Mouse (Mus musculus) lung, embryonic 14.5 days (tissue): ENCODE data around the gene BC049715. TPM values are rescaled to one million over a fixed set of nuclear protein-coding genes. Genes with fewer than 3 reads are reported as not detected.
"Not testable (repeated sequence)": the region's sequence is repeated elsewhere in the genome, so short reads cannot be mapped to it uniquely, and the experiment has no call there.

Experiments
- ATAC-seq: fragments of 200-750 bp; cut with Nextera tagmentation; 2 replicates; pipeline ENCODE4 v1.8.0; 2017; ENCODE audit warnings: mild to moderate bottlenecking, moderate TSS enrichment, moderate library complexity; ENCODE audit not compliant: insufficient read depth
- DNase-seq: peaks from one replicate; pipeline ENCODE4 v3.0.0-alpha.2; 2015
- H3K27ac ChIP-seq: fragments of 300-500 bp; sonication (generic); 2 replicates; pipeline ENCODE4 v1.5.1; 2014; ENCODE audit warnings: low read depth, mild to moderate bottlenecking, moderate library complexity
- H3K27me3 ChIP-seq: fragments of 300-500 bp; sonication (generic); 2 replicates; pipeline ENCODE4 v1.6.1; 2014; ENCODE audit warnings: low read length, control low read depth; ENCODE audit not compliant: insufficient read depth
- H3K36me3 ChIP-seq: fragments of 300-500 bp; sonication (generic); 2 replicates; pipeline ENCODE4 v1.6.1; 2014; ENCODE audit warnings: control low read depth; ENCODE audit not compliant: insufficient read depth
- H3K4me1 ChIP-seq: fragments of 300-500 bp; sonication (generic); 2 replicates; pipeline ENCODE4 v1.6.1; 2014; ENCODE audit warnings: antibody characterized with exemption, control low read depth; ENCODE audit not compliant: insufficient read depth
- H3K4me2 ChIP-seq: fragments of 300-500 bp; sonication (generic); 2 replicates; pipeline ENCODE4 v1.6.1; 2014; ENCODE audit warnings: mild to moderate bottlenecking
- H3K4me3 ChIP-seq: fragments of 300-500 bp; sonication (generic); 2 replicates; pipeline ENCODE4 v1.5.1; 2014; ENCODE audit warnings: low read depth, low read length
- H3K9ac ChIP-seq: fragments of 300-500 bp; sonication (generic); 2 replicates; pipeline ENCODE4 v1.6.1; 2014
- H3K9me3 ChIP-seq: fragments of 300-500 bp; sonication (generic); 2 replicates; pipeline ENCODE4 v1.6.1; 2016; ENCODE audit warnings: low read depth, low read length, control low read depth
- CTCF ChIP-seq: IDR thresholded peaks from 2 replicates; pipeline ENCODE4 v1.5.1; 2016; ENCODE audit warnings: antibody characterized with exemption, low read depth
- WGBS: fragments of 180-500 bp; shearing (Covaris S2); extraction: QIAGEN DNeasy Blood & Tissue Kit; methylation state at CpG from one replicate; pipeline ENCODE4 v1.1.7; 2014; 5-methylcytosine and 5-hydroxymethylcytosine counted together
- polyA plus RNA-seq: library from polyadenylated mRNA; unstranded; fragments of >200 nt; fragmentation: Nextera tagmentation; extraction: Ambion mirVana; gene quantifications from 2 replicates; pipeline ENCODE4 v1.2.1, GENCODE M21; 2014

The BC049715 gene
- polyA plus RNA-seq, 1 experiment from 2014 or later, result 1.5 TPM

GRCm38 (mm10) chr6:136868921-136869320 is 41.5 kb downstream of the BC049715 start:
- peak; percentile 58 for DNase-seq
- Histone ChIP-seq H3K4me1 (peaks cover 17% of the 10 kb centered on the region), H3K36me3 (peaks cover 12% of the 10 kb centered on the region; the same call in 1 of the 2 replicates), H3K27me3 (no peaks in the 10 kb centered on the region), H3K4me2 (no peak overlapping the region), H3K9me3 (no peaks in the 10 kb centered on the region), H3K4me3 (no peak overlapping the region), H3K27ac (no peak overlapping the region), H3K9ac (no peak overlapping the region)
- no peak for TF ChIP-seq CTCF
- ATAC-seq, result no peak
- 61% methylated on average over 5 of the region's 5 CpGs for WGBS

- Histone ChIP-seq H3K4me2 (peak overlapping the region; percentile 63), H3K36me3 (peaks cover 12% of the 10 kb centered on the region; the same call in 1 of the 2 replicates), H3K27me3 (no peaks in the 10 kb centered on the region), H3K4me3 (peak overlapping the region; percentile 46), H3K9me3 (no peaks in the 10 kb centered on the region), H3K27ac (peak overlapping the region; percentile 91), H3K9ac (peak overlapping the region; percentile 46), H3K4me1 (peaks cover 7% of the 10 kb centered on the region; the same call in 1 of the 2 replicates)
- peak; percentile 57 for ATAC-seq
- DNase-seq, result peak; percentile 87
- 24% methylated on average over 8 of the region's 8 CpGs for WGBS
- TF ChIP-seq CTCF, result no peak
Measured at GRCm38 (mm10) chr6:136874599-136874998, 47.2 kb downstream of the BC049715 start.

DNA sequence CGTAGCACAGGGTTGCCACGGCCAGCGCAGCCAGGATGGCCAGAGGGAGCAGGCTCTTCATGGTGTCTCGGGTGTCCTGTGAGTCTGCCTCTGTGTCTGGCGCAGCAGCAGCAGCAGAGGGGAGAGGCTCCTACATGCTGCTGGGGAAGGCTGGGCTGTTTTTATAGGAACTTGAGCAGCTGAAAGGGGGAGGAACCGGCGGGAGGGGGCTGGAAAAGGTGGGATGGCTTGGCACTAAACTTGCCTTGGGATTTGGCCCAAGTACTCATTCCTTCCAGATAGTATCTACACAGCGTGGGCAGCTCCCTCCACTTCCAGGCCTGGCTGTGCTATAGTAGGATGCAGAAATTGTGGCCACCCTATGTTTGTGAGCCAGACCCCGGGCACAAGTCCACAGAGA is 48.2 kb downstream of the BC049715 start, which contains the start of gene Mgp:
Gene Mgp (minus strand): TSS at position 154 of the 400 bp plus-strand sequence.
- Histone ChIP-seq H3K4me2 (peak within 1 kb of the TSS; percentile 63), H3K36me3 (peaks cover 12% of the 10 kb centered on the region; the same call in 1 of the 2 replicates), H3K9me3 (no peaks in the 10 kb centered on the region), H3K4me3 (peak within 1 kb of the TSS; percentile 46), H3K9ac (peak within 1 kb of the TSS; percentile 70), H3K27me3 (no peaks in the 10 kb centered on the region), H3K4me1 (peaks cover 7% of the 10 kb centered on the region; the same call in 1 of the 2 replicates), H3K27ac (peak within 1 kb of the TSS; percentile 91)
- no peak for TF ChIP-seq CTCF
- peak; percentile 73 for DNase-seq
- ATAC-seq, result peak; percentile 85
- 28% methylated on average over 8 of the region's 9 CpGs for WGBS

GRCm38 (mm10) chr6:136881678-136882077 is 54.3 kb downstream of the BC049715 start:
- peak; percentile 64 for DNase-seq

DNA sequence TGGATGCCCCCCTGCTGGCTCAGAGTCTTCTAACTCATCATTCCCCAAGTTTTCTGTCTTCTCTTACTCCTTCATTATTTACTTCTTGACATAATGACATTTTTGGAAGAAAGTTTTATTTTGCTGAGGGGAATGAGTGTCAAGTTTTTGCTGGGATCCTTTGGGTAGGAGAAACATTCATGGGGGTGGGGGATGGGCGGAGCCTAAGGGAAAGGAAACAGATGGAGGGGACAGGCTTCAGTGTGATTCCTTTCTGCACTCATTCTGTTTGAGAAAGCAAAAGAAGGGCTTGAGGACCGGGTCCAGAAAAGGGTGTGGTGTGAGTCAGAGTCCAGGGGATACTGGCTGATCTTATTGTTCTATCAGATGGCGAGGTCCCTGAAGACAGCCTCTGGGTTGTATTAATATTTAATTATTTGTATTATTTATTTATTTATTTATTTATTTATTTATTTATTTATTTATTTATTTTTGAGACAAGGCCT is 56.0 kb downstream of the BC049715 start:
- no peak for DNase-seq
- Histone ChIP-seq H3K27ac (peak overlapping the region; percentile 48; the same call in 1 of the 2 replicates), H3K36me3 (no peaks in the 10 kb centered on the region), H3K9me3 (no peaks in the 10 kb centered on the region), H3K4me3 (no peak overlapping the region), H3K4me2 (no peak overlapping the region), H3K9ac (no peak overlapping the region), H3K27me3 (no peaks in the 10 kb centered on the region), H3K4me1 (0 out of 2 replicates have a peak, but pooled peaks cover 6% of the 10 kb centered on the region)
- WGBS, result 69% methylated on average over 3 of the region's 3 CpGs
- no peak for ATAC-seq
- no peak for TF ChIP-seq CTCF

More at GRCm38 (mm10) chr6:136881678-136882077, 54.3 kb downstream of the BC049715 start:
- no peak overlapping the region for H3K9ac ChIP-seq
- no peak overlapping the region for H3K4me2 ChIP-seq
- no peaks in the 10 kb centered on the region for H3K36me3 ChIP-seq
- TF ChIP-seq CTCF, result no peak
- H3K27me3 ChIP-seq, result no peaks in the 10 kb centered on the region
- no peak overlapping the region for H3K4me3 ChIP-seq
- ATAC-seq, result peak; percentile 57; the same call in 1 of the 2 replicates
- 31% methylated on average over 8 of the region's 8 CpGs for WGBS
- peak overlapping the region; percentile 48; the same call in 1 of the 2 replicates for H3K27ac ChIP-seq
- H3K9me3 ChIP-seq, result no peaks in the 10 kb centered on the region
- H3K4me1 ChIP-seq, result 0 out of 2 replicates have a peak, but pooled peaks cover 6% of the 10 kb centered on the region

DNA sequence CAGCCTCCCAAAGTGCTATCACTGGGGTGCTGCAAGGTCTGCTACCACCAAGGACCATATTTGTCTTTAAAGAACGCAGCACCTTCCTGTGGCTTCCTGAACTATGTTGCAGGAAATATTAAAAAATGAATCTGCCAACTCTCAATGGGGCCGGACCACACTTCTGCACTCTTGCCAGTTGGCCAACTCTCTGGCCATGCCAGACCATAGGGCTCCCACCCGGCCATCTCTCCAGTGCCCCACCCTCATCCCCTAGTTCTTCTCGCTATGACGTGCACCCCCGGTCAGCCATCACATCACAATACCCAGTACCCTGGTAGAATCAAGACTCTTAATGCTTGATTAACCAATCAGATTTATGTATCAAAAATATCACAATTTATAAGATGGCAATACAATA is 56.5 kb downstream of the BC049715 start:
- no peak overlapping the region for H3K9ac ChIP-seq
- H3K36me3 ChIP-seq, result no peaks in the 10 kb centered on the region
- TF ChIP-seq CTCF, result no peak
- H3K4me1 ChIP-seq, result 0 out of 2 replicates have a peak, but pooled peaks cover 6% of the 10 kb centered on the region
- DNase-seq (no peak), ATAC-seq (no peak)
- H3K27ac ChIP-seq, result no peak overlapping the region
- WGBS, result 94% methylated on average over 6 of the region's 6 CpGs
- no peak overlapping the region for H3K4me3 ChIP-seq
- H3K9me3 ChIP-seq, result no peaks in the 10 kb centered on the region
- no peaks in the 10 kb centered on the region for H3K27me3 ChIP-seq
- H3K4me2 ChIP-seq, result no peak overlapping the region

GRCm38 (mm10) chr6:136884766-136885165 is 57.3 kb downstream of the BC049715 start:
- not testable (repeated sequence) for H3K9ac ChIP-seq, H3K27ac ChIP-seq, H3K4me1 ChIP-seq, H3K36me3 ChIP-seq, DNase-seq, H3K27me3 ChIP-seq, H3K9me3 ChIP-seq, ATAC-seq, H3K4me3 ChIP-seq, H3K4me2 ChIP-seq
- 30% methylated on average over 1 of the region's 1 CpGs for WGBS
